Mouse (Mus musculus): ENCODE data around the gene Efs.

DNA sequence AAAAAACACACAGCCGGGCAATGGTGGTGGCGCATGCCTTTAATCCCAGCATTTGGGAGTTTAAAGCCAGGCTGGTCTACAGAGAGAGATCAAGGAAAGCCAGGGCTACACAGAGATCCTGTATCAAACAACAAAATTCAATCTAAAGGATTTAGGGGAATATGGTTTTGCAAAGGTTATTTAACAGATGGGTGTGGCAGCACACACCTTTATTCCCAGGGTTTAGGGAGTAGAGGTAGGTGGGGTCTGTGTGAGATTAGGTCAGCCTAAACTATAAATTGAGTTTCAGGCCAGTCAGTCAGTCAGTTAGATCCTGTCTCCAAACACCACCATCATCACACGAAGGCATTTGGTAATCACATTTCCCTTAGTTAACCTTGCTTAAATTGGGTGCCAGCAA, 33.7 kb downstream of the Efs start, which contains the start of gene Pabpn1:
- no peak for TF ChIP-seq CTCF (IDR thresholded peaks at IDR 0.05; ENCODE audit: extremely low read depth, insufficient read depth, low read length)
- TF ChIP-seq POLR2A (IDR thresholded peaks at IDR 0.05; ENCODE audit: extremely low read depth, insufficient read depth, low read length), result no peak
